In genomic region chr4:130791811-130792375, GRCm38 (mm10) we compare ENCODE assay signal across 7 mouse cellular contexts. TPM values are rescaled to one million over a fixed set of nuclear protein-coding genes. Genes with fewer than 3 reads are reported as not detected.
DNase-seq lines count a peak whose midpoint lies in the region; ATAC-seq and TF ChIP-seq lines count a peak whose summit lies in the region.

No protein-coding gene starts in this region.

- H3K27ac ChIP-seq in lung, embryonic 15.5 days, result no peak overlapping the region
- H3K27ac ChIP-seq in forebrain, postnatal 0 days (ENCODE audit: low read depth, low read length), result peak overlapping the region; percentile 81
- no peak overlapping the region for H3K27ac ChIP-seq in liver, embryonic 14.5 days

- DNase-seq in lung, adult 18-20 months, result no peak
- DNase-seq in embryo, embryonic 10.5 days (ENCODE audit: low spot score), result peak; percentile 61
- DNase-seq in forebrain, postnatal 0 days, result peak; percentile 68
- DNase-seq in liver, embryonic 14.5 days (ENCODE audit: low read depth in 3 of 3, low spot score in 3 of 3), result no peak
- no peak for DNase-seq in cerebellum, adult 9-10 months

- peak; percentile 20 for ATAC-seq in lung, embryonic 15.5 days (ENCODE audit: borderline replicate concordance, extremely low read depth, low FRiP score, low TSS enrichment)
- peak; percentile 50 for ATAC-seq in forebrain, postnatal 0 days
- ATAC-seq in liver, embryonic 14.5 days (ENCODE audit: insufficient read depth), result no peak
- ATAC-seq in granulocyte monocyte progenitor cell, adult 5-6 weeks (replicated peaks; ENCODE audit: poor library complexity, severe bottlenecking), result no peak

- H3K4me3 ChIP-seq in lung, embryonic 15.5 days, result peak overlapping the region; percentile 88
- H3K4me3 ChIP-seq in forebrain, postnatal 0 days (ENCODE audit: low read depth, low read length), result peak overlapping the region; percentile 87
- H3K4me3 ChIP-seq in liver, embryonic 14.5 days (ENCODE audit: insufficient read depth in 1 of 2, low read depth in 2 of 2, low read length in 2 of 2), result peak overlapping the region in 1 of 2 experiments; percentile 47; a peak in 2 of 4 replicates

- no peaks in the 10 kb centered on the region for H3K9me3 ChIP-seq in lung, embryonic 15.5 days
- H3K9me3 ChIP-seq in forebrain, postnatal 0 days (ENCODE audit: low read length), result no peaks in the 10 kb centered on the region
- H3K9me3 ChIP-seq in liver, embryonic 14.5 days (ENCODE audit: control insufficient read depth, low read length), result no peaks in the 10 kb centered on the region

- H3K4me2 ChIP-seq in lung, embryonic 15.5 days, result peak overlapping the region; percentile 99
- H3K4me2 ChIP-seq in forebrain, postnatal 0 days (ENCODE audit: low read depth), result peak overlapping the region; percentile 90
- H3K4me2 ChIP-seq in liver, embryonic 14.5 days (ENCODE audit: low read depth), result peak overlapping the region; percentile 56

- H3K4me1 ChIP-seq in lung, embryonic 15.5 days, result peaks cover 24% of the 10 kb centered on the region
- H3K4me1 ChIP-seq in forebrain, postnatal 0 days (ENCODE audit: insufficient read depth), result peaks cover 10% of the 10 kb centered on the region
- H3K4me1 ChIP-seq in liver, embryonic 14.5 days (replicated peaks; ENCODE audit: control insufficient read depth in 2 of 2, insufficient read depth in 2 of 2, low read length in 1 of 2), result no peaks in the 10 kb centered on the region

- WGBS in lung, embryonic 15.5 days, result 11% methylated on average over 14 of the region's 19 CpGs
- WGBS in forebrain, postnatal 0 days, result 8% methylated on average over 18 of the region's 19 CpGs
- 9% methylated on average over 19 of the region's 19 CpGs for WGBS in liver, embryonic 14.5 days (ENCODE audit: insufficient replicate concordance)

- H3K9ac ChIP-seq in lung, embryonic 15.5 days, result peak overlapping the region; percentile 93
- H3K9ac ChIP-seq in forebrain, postnatal 0 days, result peak overlapping the region; percentile 99
- no peak overlapping the region for H3K9ac ChIP-seq in liver, embryonic 14.5 days (replicated peaks)

- 0 out of 2 replicates have a peak, but pooled peaks have one; percentile 11 for TF ChIP-seq CTCF in forebrain, postnatal 0 days (IDR thresholded peaks at IDR 0.05; ENCODE audit: low read depth)
- no peak for TF ChIP-seq CTCF in liver, embryonic 14.5 days (IDR thresholded peaks at IDR 0.05; ENCODE audit: low read depth)

- no peaks in the 10 kb centered on the region for H3K27me3 ChIP-seq in lung, embryonic 15.5 days
- no peaks in the 10 kb centered on the region for H3K27me3 ChIP-seq in forebrain, postnatal 0 days (ENCODE audit: insufficient read depth, low read length)
- H3K27me3 ChIP-seq in liver, embryonic 14.5 days (ENCODE audit: control insufficient read depth, insufficient read depth, low read length), result peaks cover 34% of the 10 kb centered on the region

- TF ChIP-seq EP300 in liver, embryonic 14.5 days (IDR thresholded peaks at IDR 0.05; ENCODE audit: low read depth), result no peak

- H3K36me3 ChIP-seq in lung, embryonic 15.5 days, result no peaks in the 10 kb centered on the region
- H3K36me3 ChIP-seq in forebrain, postnatal 0 days (ENCODE audit: insufficient read depth), result no peaks in the 10 kb centered on the region
- no peaks in the 10 kb centered on the region for H3K36me3 ChIP-seq in liver, embryonic 14.5 days (replicated peaks; ENCODE audit: control insufficient read depth, insufficient read depth, low read depth)

RNA-seq across cellular contexts. Expression of gene Sdc3, which starts 0.4 kb away (rescaled TPM):
- polyA plus RNA-seq in lung, embryonic 15.5 days (2015; fragmentation: Nextera tagmentation; extraction: Ambion mirVana), result 20.5 and 21.7 TPM in 2 replicates
- total RNA-seq in forebrain, postnatal 0 days (2014; rRNA removed), result 318 and 421 TPM in 2 replicates
- polyA plus RNA-seq in forebrain, postnatal 0 days (2015; fragmentation: Nextera tagmentation; extraction: Ambion mirVana), result 159 and 204 TPM in 2 replicates
- polyA plus RNA-seq in liver, embryonic 14.5 days (2012; rRNA removed), result 7.3 and 9.0 TPM in 2 replicates
- 4.4 and 5.3 TPM in 2 replicates for polyA plus RNA-seq in liver, embryonic 14.5 days (2014; fragmentation: Nextera tagmentation; extraction: Ambion mirVana)
- total RNA-seq in granulocyte monocyte progenitor cell, adult 5-6 weeks (2014; fragmentation: Nextera tagmentation), result 1.1 TPM in 1 of 2 replicates, not detected in the other
- 0.17 and 4.4 TPM in 2 replicates for total RNA-seq in granulocyte monocyte progenitor cell, adult 5-6 weeks (2017)

Comparison
In these comparisons a context has a peak if more than half of its experiments do, and no peak if none do; other contexts are left out.
1. ATAC-seq: peak in lung, embryonic 15.5 days (single experiment) and forebrain, postnatal 0 days (single experiment); none in liver, embryonic 14.5 days (single experiment) and granulocyte monocyte progenitor cell, adult 5-6 weeks (single experiment).
2. DNase-seq: peak in embryo, embryonic 10.5 days (single experiment) and forebrain, postnatal 0 days (single experiment); none in lung, adult 18-20 months (0 of 2), liver, embryonic 14.5 days (0 of 3) and cerebellum, adult 9-10 months (single experiment).
3. Peak in every context shown above with its lines, with median percentiles within 50 percentile points of each other: H3K4me2 ChIP-seq.